ENCODE assay signal across 30 mouse cellular contexts in the genomic region with DNA sequence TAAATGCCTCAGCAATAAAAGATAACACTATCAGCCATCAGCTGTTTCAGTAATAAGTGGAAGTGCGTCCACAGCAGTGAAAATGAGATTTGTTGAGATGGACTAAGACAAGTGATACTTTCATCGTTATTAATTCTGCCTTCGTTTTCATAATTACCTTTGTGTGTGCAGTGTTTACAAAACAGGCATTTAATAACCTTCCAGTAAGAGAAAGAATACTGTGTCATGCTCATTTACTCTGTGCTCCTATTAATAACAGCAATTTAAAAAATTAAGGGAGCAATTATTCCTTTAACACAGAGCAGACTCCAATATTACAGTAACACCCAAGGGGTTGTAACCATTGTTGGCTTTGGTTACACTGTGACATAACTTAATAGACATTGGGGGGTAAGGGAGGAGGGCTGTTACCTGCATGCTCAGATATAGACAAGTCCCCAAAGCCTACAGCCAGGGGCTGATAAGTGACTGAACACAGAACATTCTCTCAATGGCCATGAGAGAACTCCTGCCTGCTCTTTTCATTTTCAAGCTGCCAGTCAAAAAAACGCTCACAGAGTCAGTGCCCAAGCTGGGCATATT. TPM values are rescaled to one million over a fixed set of nuclear protein-coding genes. Genes with fewer than 3 reads are reported as not detected.
A peak's percentile ranks its signal among the peaks of the same experiment; 100 is the strongest.
DNase-seq lines count a peak whose midpoint lies in the region; ATAC-seq lines count a peak whose summit lies in the region.
"Had no signal": no experiment of that assay in that cellular context is flagged by ENCODE, and none has a peak within 500 bp of the region (broad histone marks: within the 10 kb centered on the region; RNA-seq: fewer than 3 reads in every experiment).

No protein-coding gene starts in this region.

- no peak overlapping the region for H3K27ac ChIP-seq in hindbrain, embryonic 14.5 days
- no peak overlapping the region for H3K27ac ChIP-seq in hindbrain, embryonic 11.5 days (ENCODE audit: low read depth, low read length)
- no peak overlapping the region for H3K27ac ChIP-seq in neural tube, embryonic 13.5 days (replicated peaks)
- H3K27ac ChIP-seq in neural tube, embryonic 14.5 days (ENCODE audit: low read depth, low read length): no peak overlapping the region
- H3K27ac ChIP-seq: embryonic facial prominence, embryonic 10.5 days; embryonic facial prominence, embryonic 13.5 days; forebrain, embryonic 12.5 days; forebrain, embryonic 15.5 days; heart, embryonic 15.5 days had no signal

- H3K27me3 ChIP-seq in hindbrain, embryonic 14.5 days (ENCODE audit: control insufficient read depth, insufficient read depth, low read length): no peaks in the 10 kb centered on the region
- H3K27me3 ChIP-seq in hindbrain, embryonic 11.5 days (ENCODE audit: control insufficient read depth, insufficient read depth, low read length): no peaks in the 10 kb centered on the region
- H3K27me3 ChIP-seq in neural tube, embryonic 13.5 days: no peaks in the 10 kb centered on the region
- no peaks in the 10 kb centered on the region for H3K27me3 ChIP-seq in neural tube, embryonic 14.5 days (ENCODE audit: control insufficient read depth, insufficient read depth, low read length)
- H3K27me3 ChIP-seq: CH12.LX; embryonic facial prominence, embryonic 13.5 days; forebrain, embryonic 12.5 days; forebrain, embryonic 15.5 days; heart, embryonic 15.5 days had no signal

- H3K4me1 ChIP-seq in hindbrain, embryonic 14.5 days (replicated peaks; ENCODE audit: control insufficient read depth, insufficient read depth, low read length): peaks cover 3% of the 10 kb centered on the region; the same call in 1 of the 2 replicates
- no peaks in the 10 kb centered on the region for H3K4me1 ChIP-seq in hindbrain, embryonic 11.5 days (replicated peaks; ENCODE audit: control insufficient read depth, insufficient read depth, low read length)
- H3K4me1 ChIP-seq in neural tube, embryonic 13.5 days (replicated peaks): no peaks in the 10 kb centered on the region
- no peaks in the 10 kb centered on the region for H3K4me1 ChIP-seq in neural tube, embryonic 14.5 days (ENCODE audit: control insufficient read depth, insufficient read depth, low read length)
- H3K4me1 ChIP-seq: embryonic facial prominence, embryonic 10.5 days; embryonic facial prominence, embryonic 13.5 days; forebrain, embryonic 12.5 days; forebrain, embryonic 15.5 days; heart, embryonic 12.5 days; heart, embryonic 15.5 days had no signal

- DNase-seq in hindbrain, embryonic 14.5 days (ENCODE audit: low spot score): no peak
- DNase-seq in hindbrain, embryonic 11.5 days (ENCODE audit: low spot score): no peak
- no peak for DNase-seq in neural tube, embryonic 10.5 days (ENCODE audit: extremely low spot score, low spot score)
- DNase-seq in thymus, adult 18-20 months: no peak
- DNase-seq in layer of hippocampus, adult 9-11 months: no peak
- DNase-seq: adrenal gland, postnatal 10 days; adrenal gland, postnatal 36 days; B cell, adult 2 months; cerebellum, adult 11 months; cerebellum, adult 2 months; cerebellum, adult 9-11 months; cerebellum, postnatal 36 days; embryo, embryonic 11 days; gastrocnemius, postnatal 25 days; heart, adult 18-20 months; heart, postnatal 10 days; heart, postnatal 36 days had no signal

- no peak overlapping the region for H3K4me2 ChIP-seq in hindbrain, embryonic 14.5 days (replicated peaks)
- no peak overlapping the region for H3K4me2 ChIP-seq in hindbrain, embryonic 11.5 days (replicated peaks; ENCODE audit: low read depth, low read length)
- no peak overlapping the region for H3K4me2 ChIP-seq in neural tube, embryonic 13.5 days
- no peak overlapping the region for H3K4me2 ChIP-seq in neural tube, embryonic 14.5 days (ENCODE audit: low read depth, low read length)
- H3K4me2 ChIP-seq: embryonic facial prominence, embryonic 13.5 days; forebrain, embryonic 12.5 days; forebrain, embryonic 15.5 days; heart, embryonic 12.5 days; heart, embryonic 15.5 days had no signal

- H3K36me3 ChIP-seq in hindbrain, embryonic 14.5 days (replicated peaks; ENCODE audit: control insufficient read depth, insufficient read depth): no peaks in the 10 kb centered on the region
- H3K36me3 ChIP-seq in hindbrain, embryonic 11.5 days (ENCODE audit: control insufficient read depth, insufficient read depth, low read length): no peaks in the 10 kb centered on the region
- no peaks in the 10 kb centered on the region for H3K36me3 ChIP-seq in neural tube, embryonic 13.5 days
- H3K36me3 ChIP-seq in neural tube, embryonic 14.5 days (ENCODE audit: control insufficient read depth, insufficient read depth, low read length): no peaks in the 10 kb centered on the region
- H3K36me3 ChIP-seq: embryonic facial prominence, embryonic 10.5 days; embryonic facial prominence, embryonic 13.5 days; forebrain, embryonic 12.5 days; forebrain, embryonic 15.5 days; G1E; heart, embryonic 12.5 days; heart, embryonic 15.5 days had no signal

- 0 out of 2 replicates have a peak, but pooled peaks have one; percentile 24 for ATAC-seq in hindbrain, embryonic 14.5 days (ENCODE audit: low FRiP score)
- ATAC-seq in hindbrain, embryonic 11.5 days (ENCODE audit: low FRiP score): no peak
- ATAC-seq in neural tube, embryonic 13.5 days (ENCODE audit: low read depth): 0 out of 2 replicates have a peak, but pooled peaks have one; percentile 61
- peak; percentile 51; the same call in 1 of the 2 replicates for ATAC-seq in neural tube, embryonic 14.5 days (ENCODE audit: low read depth)
- ATAC-seq: forebrain, embryonic 15.5 days; Patski had no signal

- 52% methylated on average over 4 of the region's 4 CpGs for WGBS in hindbrain, embryonic 14.5 days
- WGBS in hindbrain, embryonic 11.5 days: 83% methylated on average over 4 of the region's 4 CpGs
- WGBS in neural tube, embryonic 13.5 days: 59% methylated on average over 4 of the region's 4 CpGs
- WGBS in neural tube, embryonic 14.5 days: 65% methylated on average over 4 of the region's 4 CpGs

- H3K9ac ChIP-seq in hindbrain, embryonic 14.5 days: no peak overlapping the region
- no peak overlapping the region for H3K9ac ChIP-seq in hindbrain, embryonic 11.5 days (ENCODE audit: low read depth, low read length)
- H3K9ac ChIP-seq in neural tube, embryonic 13.5 days: no peak overlapping the region
- no peak overlapping the region for H3K9ac ChIP-seq in neural tube, embryonic 14.5 days (replicated peaks; ENCODE audit: low read depth, low read length)
- H3K9ac ChIP-seq: embryonic facial prominence, embryonic 13.5 days; forebrain, embryonic 12.5 days; forebrain, embryonic 15.5 days; heart, embryonic 12.5 days; heart, embryonic 15.5 days had no signal

- no peaks in the 10 kb centered on the region for H3K9me3 ChIP-seq in hindbrain, embryonic 14.5 days (ENCODE audit: control insufficient read depth, low read length)
- H3K9me3 ChIP-seq in hindbrain, embryonic 11.5 days (ENCODE audit: control insufficient read depth, low read length): no peaks in the 10 kb centered on the region
- no peaks in the 10 kb centered on the region for H3K9me3 ChIP-seq in neural tube, embryonic 13.5 days
- no peaks in the 10 kb centered on the region for H3K9me3 ChIP-seq in neural tube, embryonic 14.5 days (ENCODE audit: control insufficient read depth, low read length)
- H3K9me3 ChIP-seq: embryonic facial prominence, embryonic 10.5 days; embryonic facial prominence, embryonic 13.5 days; forebrain, embryonic 12.5 days; forebrain, embryonic 15.5 days; G1E; heart, embryonic 12.5 days; heart, embryonic 15.5 days had no signal

- H3K4me3 ChIP-seq in hindbrain, embryonic 14.5 days (replicated peaks; ENCODE audit: low read length): no peak overlapping the region
- no peak overlapping the region for H3K4me3 ChIP-seq in hindbrain, embryonic 11.5 days (ENCODE audit: low read depth, low read length)
- H3K4me3 ChIP-seq in neural tube, embryonic 13.5 days: no peak overlapping the region
- no peak overlapping the region for H3K4me3 ChIP-seq in neural tube, embryonic 14.5 days (ENCODE audit: low read depth, low read length)
- H3K4me3 ChIP-seq: embryonic facial prominence, embryonic 10.5 days; embryonic facial prominence, embryonic 13.5 days; erythroblast, embryonic 14.5 days; forebrain, embryonic 12.5 days; forebrain, embryonic 15.5 days; heart, embryonic 12.5 days; heart, embryonic 15.5 days had no signal

RNA-seq across cellular contexts. Expression of a gene that starts 11.7 kb away (rescaled TPM):
- polyA plus RNA-seq in hindbrain, embryonic 14.5 days (2014; fragmentation: Nextera tagmentation; extraction: Ambion mirVana): 0.70 and 0.98 TPM in 2 replicates
- polyA plus RNA-seq in hindbrain, embryonic 11.5 days (2014; fragmentation: Nextera tagmentation; extraction: Ambion mirVana): 0.14 TPM in 1 of 2 replicates, not detected in the other
- polyA plus RNA-seq in neural tube, embryonic 13.5 days (2015; fragmentation: Nextera tagmentation; extraction: Ambion mirVana): 0.22 TPM in 1 of 2 replicates, not detected in the other
- 0.33 and 0.92 TPM in 2 replicates for polyA plus RNA-seq in neural tube, embryonic 14.5 days (2014; fragmentation: Nextera tagmentation; extraction: Ambion mirVana)
- polyA plus RNA-seq: embryonic facial prominence, embryonic 10.5 days; embryonic facial prominence, embryonic 13.5 days; erythroblast, embryonic 14.5 days; G1E; gonadal fat pad, adult 2 months; heart, embryonic 12.5 days; heart, embryonic 15.5 days; Patski had no signal
